Mouse (Mus musculus) mammary gland, adult 2 months (tissue): ENCODE measurements around the gene Pigyl. TPM values are rescaled to one million over a fixed set of nuclear protein-coding genes. Genes with fewer than 3 reads are reported as not detected.

Source experiments
- polyA plus RNA-seq: library from polyadenylated mRNA; depleted of rRNA; stranded (reverse); fragments of >200 nt; gene quantifications from 2 replicates; pipeline ENCODE4 v1.2.3, GENCODE M21; 2012; ENCODE audit warnings: low replicate concordance; rRNA removed

The Pigyl gene
- polyA plus RNA-seq: 49.0 and 67.1 TPM in 2 replicates

GRCm38 (mm10) chr9:22156497-22157245, at the start of gene Pigyl:
TSS of gene Pigyl (plus strand) at chr9:22156846.

GRCm38 (mm10) chr9:22116740-22117426, 39.8 kb upstream of the Pigyl start, which contains the start of gene Elof1:
TSS of gene Elof1 (minus strand) at chr9:22117172.

GRCm38 (mm10) chr9:22135644-22136390, 20.8 kb upstream of the Pigyl start, which contains the start of gene Acp5:
TSS of gene Acp5 (minus strand) at chr9:22135711.

GRCm38 (mm10) chr9:22188025-22188611, 31.5 kb downstream of the Pigyl start, which contains the start of gene Zfp872:
TSS of gene Zfp872 (plus strand) at chr9:22188090.

Other genes starting within 250 kb of the Pigyl start
- gene Rab3d, start 238.7 kb upstream of the Pigyl start, polyA plus RNA-seq: 114 and 133 TPM in 2 replicates
- 5.7 and 9.4 TPM in 2 replicates for gene Ccdc159, start 229.4 kb upstream of the Pigyl start, polyA plus RNA-seq
- gene Tmem205, start 229.3 kb upstream of the Pigyl start, polyA plus RNA-seq: 229 and 258 TPM in 2 replicates
- 15.2 and 35.3 TPM in 2 replicates for gene Plppr2, start 219.8 kb upstream of the Pigyl start, polyA plus RNA-seq
- 5.3 and 10.7 TPM in 2 replicates for gene Swsap1, start 201.1 kb upstream of the Pigyl start, polyA plus RNA-seq
- 14.0 and 19.5 TPM in 2 replicates for gene Epor, start 193.3 kb upstream of the Pigyl start, polyA plus RNA-seq
- gene Rgl3, start 167.4 kb upstream of the Pigyl start, polyA plus RNA-seq: 25.8 and 37.5 TPM in 2 replicates
- 0.20 TPM in 1 of 2 replicates, not detected in the other for gene Ccdc151, start 154.2 kb upstream of the Pigyl start, polyA plus RNA-seq
- 63.2 and 64.1 TPM in 2 replicates for gene Prkcsh, start 154.0 kb upstream of the Pigyl start, polyA plus RNA-seq
- gene Elavl3, start 104.8 kb upstream of the Pigyl start, polyA plus RNA-seq: 0.12 and 0.13 TPM in 2 replicates
- not detected in 2 replicates for gene Gm49318, start 85.6 kb upstream of the Pigyl start, polyA plus RNA-seq
- gene Zfp653, start 85.5 kb upstream of the Pigyl start, polyA plus RNA-seq: 16.2 and 26.2 TPM in 2 replicates
- 50.9 and 75.0 TPM in 2 replicates for gene Ecsit, start 71.4 kb upstream of the Pigyl start, polyA plus RNA-seq
- gene Cnn1, start 57.6 kb upstream of the Pigyl start, polyA plus RNA-seq: 52.5 and 58.1 TPM in 2 replicates
- 138 and 169 TPM in 2 replicates for gene Elof1, start 39.7 kb upstream of the Pigyl start, polyA plus RNA-seq
- gene Acp5, start 21.1 kb upstream of the Pigyl start, polyA plus RNA-seq: 477 and 607 TPM in 2 replicates
- 0.11 and 0.30 TPM in 2 replicates for gene Zfp872, start 31.2 kb downstream of the Pigyl start, polyA plus RNA-seq
- 19.2 and 19.9 TPM in 2 replicates for gene Zfp809, start 68.9 kb downstream of the Pigyl start, polyA plus RNA-seq
- 0.12 and 0.27 TPM in 2 replicates for gene Zfp599, start 103.0 kb downstream of the Pigyl start, polyA plus RNA-seq
- 5.8 and 7.8 TPM in 2 replicates for gene Zfp810, start 150.8 kb downstream of the Pigyl start, polyA plus RNA-seq
- 0.53 and 1.2 TPM in 2 replicates for gene Anln, start 232.3 kb downstream of the Pigyl start, polyA plus RNA-seq